Mouse (Mus musculus): ENCODE data around the gene Tmem143.
"Not testable (repeated sequence)": the region's sequence is repeated elsewhere in the genome, so short reads cannot be mapped to it uniquely, and the experiment has no call there.

Gene Tmem143

DNA sequence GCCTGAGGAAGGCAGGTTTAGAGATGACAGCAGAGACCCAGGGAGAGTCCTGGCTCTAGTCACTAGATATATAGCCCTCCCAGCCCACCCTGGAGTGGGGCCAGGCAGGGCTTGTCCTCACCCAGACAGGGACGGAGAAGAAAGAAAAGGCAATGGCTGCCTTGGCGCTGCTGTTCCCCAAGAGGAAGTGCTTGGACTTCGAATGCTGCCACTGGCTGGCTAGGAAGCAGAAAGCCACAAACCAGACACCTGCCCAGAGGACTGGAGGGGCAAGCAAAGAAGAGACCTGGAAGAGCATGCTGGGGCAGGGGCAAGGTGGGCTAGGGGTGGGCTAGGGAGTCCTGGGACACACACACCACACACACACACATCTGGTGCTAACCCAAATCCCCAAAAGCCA lies 9.5 kb upstream of the Tmem143 start:
- no peak for DNase-seq (ENCODE audit: low spot score in 2 of 2)

DNA sequence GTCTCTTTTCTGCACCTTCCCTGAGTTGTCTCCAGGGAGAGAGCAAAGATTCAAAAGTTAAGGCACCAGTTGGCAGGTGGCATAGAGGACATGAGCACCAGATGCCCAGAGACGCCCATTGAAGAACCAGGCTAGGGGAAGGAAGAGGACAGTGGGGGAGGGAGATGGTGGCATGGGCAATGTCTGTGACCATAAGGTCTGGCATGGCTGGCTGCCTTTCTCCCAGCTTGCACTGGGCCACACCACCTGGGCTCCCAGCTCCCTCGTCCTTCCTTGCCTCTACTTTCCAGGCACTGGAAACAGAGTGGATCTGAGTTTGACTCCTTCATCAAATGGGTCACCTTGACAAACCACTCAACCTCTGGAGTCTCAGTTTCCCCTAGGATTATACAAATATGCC lies 4.1 kb upstream of the Tmem143 start:
- DNase-seq (ENCODE audit: low spot score in 2 of 2) = no peak

- DNase-seq (ENCODE audit: low spot score in 2 of 2) = no peak
Measured at GRCm38 (mm10) chr7:45895931-45896516, 717 bp upstream of the Tmem143 start.

- DNase-seq (ENCODE audit: low spot score in 2 of 2) = peak; percentile 29 to 59
Measured at GRCm38 (mm10) chr7:45897258-45897757, 567 bp downstream of the Tmem143 start.

- DNase-seq (ENCODE audit: low spot score in 2 of 2) = not testable (repeated sequence)
Measured at GRCm38 (mm10) chr7:45898125-45898524, 1.4 kb downstream of the Tmem143 start.

GRCm38 (mm10) chr7:45901562-45901961 lies 4.8 kb downstream of the Tmem143 start:
- DNase-seq (ENCODE audit: low spot score in 2 of 2) = no peak

DNA sequence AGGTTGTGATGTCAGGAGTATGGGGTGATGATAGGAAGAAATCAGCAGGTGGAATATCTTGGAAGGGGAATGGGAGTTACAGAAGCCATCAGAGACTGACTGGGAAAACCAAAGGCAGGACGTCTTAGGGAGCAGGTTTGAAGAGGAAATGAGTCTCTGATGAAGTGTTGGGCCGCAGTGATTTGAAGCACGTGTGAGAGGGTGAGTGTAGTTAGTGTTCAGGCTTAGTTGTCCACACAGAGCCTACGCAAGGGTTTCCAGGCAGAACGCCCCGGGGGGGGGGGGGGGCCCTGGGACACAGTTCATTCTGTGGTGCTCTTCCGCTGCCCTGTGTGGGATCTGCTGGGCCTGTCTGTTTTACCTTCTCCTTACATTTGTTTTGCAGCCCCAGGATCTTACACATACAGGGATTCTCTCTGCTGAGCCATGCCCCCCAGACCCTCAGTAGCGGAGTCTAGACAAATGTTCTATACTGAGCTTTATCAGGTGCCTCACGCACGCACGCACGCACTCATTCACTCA lies 5.8 kb downstream of the Tmem143 start:
- no peak for DNase-seq (ENCODE audit: low spot score in 2 of 2)

GRCm38 (mm10) chr7:45906622-45907021 lies 9.9 kb downstream of the Tmem143 start:
- DNase-seq (ENCODE audit: low spot score in 2 of 2) = no peak

GRCm38 (mm10) chr7:45908384-45908783 lies 11.6 kb downstream of the Tmem143 start:
- no peak for DNase-seq (ENCODE audit: low spot score in 2 of 2)

GRCm38 (mm10) chr7:45909145-45909544 lies 12.4 kb downstream of the Tmem143 start:
- DNase-seq (ENCODE audit: low spot score in 2 of 2) = no peak

DNA sequence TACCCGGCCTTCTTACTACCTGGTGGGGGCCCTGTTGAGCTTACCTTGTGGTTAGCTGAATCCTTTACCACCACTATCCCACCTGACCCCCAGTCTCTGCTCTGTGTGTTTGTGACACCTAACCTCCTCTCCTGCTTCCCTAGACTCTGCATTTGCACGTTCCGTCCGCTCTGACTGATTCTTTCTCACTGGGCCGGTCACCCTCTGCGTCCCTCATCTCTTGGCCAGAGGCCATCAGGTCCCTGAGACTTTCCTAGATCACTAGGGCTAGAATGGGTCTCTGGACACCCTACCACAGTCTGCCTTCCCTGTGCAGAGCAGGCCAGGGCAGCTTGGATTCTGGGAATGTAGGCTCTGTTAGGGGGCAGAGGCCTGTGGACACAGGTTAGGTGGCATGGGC lies 17.3 kb downstream of the Tmem143 start:
- no peak for DNase-seq (ENCODE audit: low spot score in 2 of 2)

DNA sequence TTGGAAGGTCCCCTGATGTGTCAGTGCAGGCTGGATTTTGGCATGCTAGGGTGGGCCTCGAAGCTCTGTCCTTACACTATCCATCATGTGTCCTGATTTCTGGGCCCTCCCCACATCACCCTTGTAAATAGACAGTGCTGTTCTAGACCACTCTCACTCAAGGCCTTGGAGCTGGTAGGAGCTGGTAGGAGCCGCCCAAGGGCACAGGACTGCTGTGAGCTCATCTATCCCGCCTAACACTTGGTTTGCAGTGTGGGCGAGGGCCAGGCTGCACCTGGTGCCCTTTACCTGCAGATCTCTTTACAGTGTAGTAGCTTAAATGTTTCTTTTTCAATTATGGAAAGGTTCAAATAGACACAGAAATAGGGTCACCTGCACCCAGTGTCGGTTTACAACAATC lies 18.3 kb downstream of the Tmem143 start:
- no peak for DNase-seq (ENCODE audit: low spot score in 2 of 2)

DNA sequence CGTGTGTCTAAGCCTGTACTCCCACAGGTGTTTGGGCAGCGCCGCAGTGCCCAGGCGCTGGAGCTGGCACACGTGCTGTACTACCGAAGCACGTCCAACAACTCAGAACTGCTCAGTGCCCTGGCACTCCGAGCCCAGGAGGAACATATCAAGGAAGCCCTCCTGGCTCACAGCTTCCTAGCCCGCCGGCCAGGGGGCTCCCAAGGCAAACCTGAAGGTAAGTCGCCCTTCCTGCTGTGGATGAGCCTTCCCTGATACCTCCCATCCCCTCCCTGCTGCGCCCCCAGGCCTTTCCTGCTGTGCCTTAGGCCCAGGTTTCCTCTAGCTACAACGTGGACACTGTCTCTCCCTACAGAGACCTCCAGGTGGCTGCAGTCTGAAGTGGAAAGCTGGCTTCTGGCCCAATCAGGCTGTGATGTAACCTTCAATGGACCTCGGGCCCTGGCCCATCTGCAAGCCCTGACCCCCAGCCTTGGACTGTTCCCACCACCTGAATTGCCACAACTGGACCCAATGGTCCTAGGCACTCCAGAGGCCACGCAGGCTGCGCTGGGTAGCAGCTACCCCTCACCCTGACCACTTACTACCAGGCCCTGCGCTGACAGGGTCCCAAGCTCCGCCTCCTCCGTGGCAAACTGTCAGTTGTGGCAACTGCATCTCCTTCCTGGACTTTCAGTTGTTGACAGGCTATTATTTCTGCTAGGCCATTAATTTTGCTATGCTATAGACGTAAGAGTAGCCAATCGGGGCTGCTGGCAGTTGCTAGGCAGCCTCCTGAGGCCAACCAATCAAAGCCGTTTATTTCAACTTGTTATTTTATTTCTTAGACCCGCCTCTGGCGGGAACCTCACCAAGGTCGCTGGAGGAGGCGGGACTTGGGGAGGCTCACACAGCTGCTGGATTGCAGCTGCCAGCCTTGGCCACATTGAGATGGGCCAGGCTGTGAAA lies 19.6 kb downstream of the Tmem143 start:
- DNase-seq (ENCODE audit: low spot score in 2 of 2) = peak in 1 of 2 experiments; percentile 70

GRCm38 (mm10) chr7:45917004-45917704 lies 20.4 kb downstream of the Tmem143 start:
- DNase-seq (ENCODE audit: low spot score in 2 of 2) = no peak

- DNase-seq (ENCODE audit: low spot score in 2 of 2) = no peak
Measured at GRCm38 (mm10) chr7:45917926-45918325, 21.2 kb downstream of the Tmem143 start.

- no peak for DNase-seq (ENCODE audit: low spot score in 2 of 2)
Measured at GRCm38 (mm10) chr7:45919083-45919671, 22.4 kb downstream of the Tmem143 start.

DNA sequence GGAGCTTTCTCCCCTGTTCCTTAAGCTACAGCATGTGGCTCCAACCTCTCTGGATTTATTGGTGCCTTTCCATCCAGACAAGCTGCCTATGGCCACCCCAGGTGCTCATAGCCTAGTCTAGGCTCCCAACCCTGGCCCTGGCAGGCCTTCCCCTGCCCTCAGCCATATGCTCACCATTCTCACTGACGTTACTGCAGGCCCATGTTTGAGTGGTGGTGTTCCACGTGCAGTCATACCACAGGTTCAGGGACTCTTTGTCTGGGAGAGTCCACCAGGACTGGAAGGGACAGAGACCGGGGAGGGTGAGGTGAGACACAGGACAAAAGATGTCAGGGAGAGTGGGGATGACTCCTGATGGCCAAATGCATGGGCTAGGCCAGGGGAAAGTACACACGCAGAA lies 23.0 kb downstream of the Tmem143 start:
- DNase-seq (ENCODE audit: low spot score in 2 of 2) = no peak

- DNase-seq (ENCODE audit: low spot score in 2 of 2) = peak in 1 of 2 experiments; percentile 44
Measured at GRCm38 (mm10) chr7:45920583-45921241, 24.0 kb downstream of the Tmem143 start.

- DNase-seq (ENCODE audit: low spot score in 2 of 2) = peak in 1 of 2 experiments; percentile 51
Measured at GRCm38 (mm10) chr7:45921242-45921621, 24.5 kb downstream of the Tmem143 start, which contains the start of gene Emp3. Emp3 (minus strand) TSS chr7:45921404.

DNA sequence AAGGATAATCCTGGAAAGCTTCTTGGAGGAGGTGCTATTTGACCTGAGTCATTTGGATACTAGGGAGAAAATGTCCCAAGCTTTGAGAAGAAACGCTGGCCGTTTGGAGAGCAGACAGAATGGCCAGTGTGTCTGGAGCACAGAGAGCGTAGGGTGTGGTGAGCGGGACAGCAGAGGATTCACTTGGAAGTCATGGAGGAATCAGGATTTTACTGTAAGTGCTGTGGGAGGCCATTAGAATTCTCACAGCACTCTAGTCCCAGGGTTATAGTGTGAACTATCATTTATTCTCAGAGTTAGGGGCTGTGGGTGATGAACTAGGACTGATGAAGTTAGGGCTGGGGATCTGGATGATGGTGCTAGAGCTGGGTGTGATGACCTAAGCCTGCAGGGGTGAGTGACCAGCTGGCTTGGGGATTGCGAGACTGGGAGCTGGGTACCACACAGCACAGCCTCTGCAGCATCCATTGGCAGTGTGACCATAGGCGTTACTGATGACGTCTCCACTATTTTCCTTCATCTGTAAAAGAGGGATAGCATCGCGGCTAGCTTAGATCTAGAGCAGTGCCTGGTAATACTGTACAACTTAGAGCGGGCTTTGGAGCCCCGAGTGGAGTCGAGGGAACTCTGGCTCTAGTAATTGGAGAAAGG lies 25.3 kb downstream of the Tmem143 start:
- no peak for DNase-seq (ENCODE audit: low spot score in 2 of 2)
